Mouse (Mus musculus) ES-Bruce4 (cell line): ENCODE measurements around the gene Slc45a2. TPM values are rescaled to one million over a fixed set of nuclear protein-coding genes. Genes with fewer than 3 reads are reported as not detected.

Experiments
- H3K27ac ChIP-seq: 2 replicates; pipeline ENCODE4 v1.5.1; 2012; ENCODE audit warnings: low read length, inconsistent platforms; ENCODE audit not compliant: insufficient read depth
- H3K27me3 ChIP-seq: 2 replicates; pipeline ENCODE4 v1.6.1; 2012; ENCODE audit warnings: mild to moderate bottlenecking, low read length, inconsistent platforms; ENCODE audit not compliant: control insufficient read depth, poor library complexity, insufficient read depth, severe bottlenecking
- H3K36me3 ChIP-seq: 2 replicates; pipeline ENCODE4 v1.6.1; 2012; ENCODE audit warnings: inconsistent platforms, mild to moderate bottlenecking, low read length, moderate library complexity; ENCODE audit not compliant: control insufficient read depth, poor library complexity, insufficient read depth, severe bottlenecking
- H3K4me1 ChIP-seq: one replicate; pipeline ENCODE4 v1.8.1; 2011; ENCODE audit warnings: low read length; ENCODE audit not compliant: control insufficient read depth, insufficient read depth
- H3K4me3 ChIP-seq: 2 replicates; pipeline ENCODE4 v1.5.1; 2011; ENCODE audit warnings: low read depth, mild to moderate bottlenecking, low read length
- H3K9ac ChIP-seq: 2 replicates; pipeline ENCODE4 v1.6.1; 2012; ENCODE audit warnings: low read depth, mild to moderate bottlenecking, inconsistent platforms; ENCODE audit not compliant: poor library complexity, severe bottlenecking
- H3K9me3 ChIP-seq: replicated peaks from 2 replicates; pipeline ENCODE4 v1.6.1; 2012; ENCODE audit warnings: mild to moderate bottlenecking, low read length, inconsistent platforms; ENCODE audit not compliant: control insufficient read depth, poor library complexity, insufficient read depth, severe bottlenecking
- CTCF ChIP-seq: IDR thresholded peaks from one replicate; pipeline ENCODE4 v1.8.1; 2011; ENCODE audit warnings: low read depth, low read length
- EP300 ChIP-seq: IDR thresholded peaks from 2 replicates; pipeline ENCODE4 v1.6.1; 2011; ENCODE audit warnings: low read depth, low read length; ENCODE audit not compliant: insufficient read depth
- POLR2A ChIP-seq: IDR thresholded peaks from one replicate; pipeline ENCODE4 v1.8.1; 2011; ENCODE audit warnings: low read length; ENCODE audit not compliant: insufficient read depth
- polyA plus RNA-seq: library from polyadenylated mRNA; stranded (reverse); fragments of >200 nt; gene quantifications from 2 replicates; pipeline ENCODE4 v1.2.4, GENCODE M21; 2011; ENCODE audit warnings: low read depth; ENCODE audit not compliant: missing spikeins, insufficient read depth, insufficient read length

Slc45a2 gene
- polyA plus RNA-seq, 1 experiment, result not detected

DNA sequence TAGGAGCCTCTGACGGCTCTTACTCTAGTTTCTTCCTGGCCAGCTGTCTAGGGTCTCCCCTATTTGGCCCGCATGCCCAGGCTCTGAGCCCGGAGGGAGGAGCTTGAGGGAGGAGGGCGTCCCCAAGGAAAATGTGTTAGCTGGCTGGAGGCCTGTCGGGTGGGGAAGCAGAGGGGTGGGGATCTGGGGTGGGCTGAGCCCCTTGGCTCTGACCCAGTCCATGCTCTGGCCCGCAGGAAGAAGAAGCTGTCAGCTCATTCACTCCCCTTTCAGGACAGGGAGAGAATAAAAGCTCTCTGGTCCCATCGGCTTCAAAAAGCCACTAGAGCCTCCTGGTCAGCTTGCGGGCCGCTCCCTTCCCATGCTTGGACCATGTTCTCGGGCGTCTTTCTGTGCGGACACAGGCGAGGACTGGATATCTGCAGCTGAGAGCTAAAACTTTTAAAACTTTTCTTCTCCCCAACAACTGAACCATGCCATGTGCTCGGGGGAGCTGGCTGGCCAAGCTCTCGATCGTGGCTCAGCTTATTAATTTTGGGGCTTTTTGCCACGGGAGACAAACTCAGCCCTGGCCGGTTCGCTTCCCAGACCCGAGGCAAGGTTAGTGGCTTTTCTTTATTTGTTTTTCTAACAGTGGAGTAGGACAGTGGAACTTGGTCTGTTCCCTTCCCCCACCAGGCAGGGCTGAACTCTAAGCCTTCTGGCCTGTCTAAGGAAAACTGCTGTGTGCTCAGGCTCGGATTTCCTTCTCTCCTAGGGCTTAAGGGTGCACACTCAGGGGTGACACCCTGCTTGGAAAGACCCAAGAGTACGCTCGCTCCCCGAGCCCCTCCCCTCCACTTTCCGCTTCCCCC lies 64.3 kb downstream of the Slc45a2 start, which contains the start of gene Adamts12:
Gene Adamts12, plus strand, starts transcription at position 233 of the 854 bp plus-strand sequence.
- H3K27me3 ChIP-seq, result no peaks in the 10 kb centered on the region
- TF ChIP-seq POLR2A (no peak), CTCF (no peak), EP300 (no peak)
- no peak within 1 kb of the TSS for H3K27ac ChIP-seq
- H3K9me3 ChIP-seq, result no peaks in the 10 kb centered on the region
- H3K36me3 ChIP-seq, result no peaks in the 10 kb centered on the region
- H3K9ac ChIP-seq, result no peak within 1 kb of the TSS
- H3K4me1 ChIP-seq, result no peaks in the 10 kb centered on the region
- H3K4me3 ChIP-seq, result no peak within 1 kb of the TSS

DNA sequence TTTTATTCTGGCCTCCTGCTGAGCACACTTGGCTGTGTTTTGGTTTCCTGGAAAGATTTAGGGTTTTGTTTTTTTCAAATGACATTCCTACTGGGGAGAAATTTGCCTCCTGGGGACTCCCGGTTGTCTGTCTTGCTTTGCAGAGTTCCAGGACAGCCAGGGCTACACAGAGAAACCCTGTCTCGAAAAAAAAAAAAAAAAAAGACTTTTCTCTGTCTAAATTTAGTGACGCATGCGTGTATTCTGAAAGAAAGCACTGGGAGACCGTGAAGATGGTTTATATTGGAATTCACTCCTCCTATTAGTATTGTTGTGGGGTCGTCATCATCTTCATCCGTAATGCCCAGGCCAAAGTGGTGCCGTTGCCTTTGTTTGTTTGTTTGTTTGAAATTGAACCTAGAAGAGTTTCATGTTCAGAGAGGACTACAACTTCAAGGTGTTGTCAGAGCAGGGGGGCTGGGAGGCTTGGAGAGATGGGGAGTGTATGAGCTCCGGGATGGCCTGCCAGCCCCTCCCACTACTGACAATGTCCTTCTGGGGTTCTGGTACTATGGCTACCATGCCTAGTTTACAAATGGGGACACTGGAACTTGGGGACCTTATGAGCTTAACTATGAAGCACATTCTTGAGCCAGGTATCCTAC lies 65.1 kb downstream of the Slc45a2 start:
- Histone ChIP-seq H3K4me1 (no peaks in the 10 kb centered on the region), H3K27ac (no peak overlapping the region), H3K4me3 (no peak overlapping the region), H3K9me3 (no peaks in the 10 kb centered on the region), H3K9ac (no peak overlapping the region), H3K27me3 (no peaks in the 10 kb centered on the region), H3K36me3 (no peaks in the 10 kb centered on the region)
- TF ChIP-seq POLR2A, result no peak
- no peak for TF ChIP-seq EP300
- no peak for TF ChIP-seq CTCF

DNA sequence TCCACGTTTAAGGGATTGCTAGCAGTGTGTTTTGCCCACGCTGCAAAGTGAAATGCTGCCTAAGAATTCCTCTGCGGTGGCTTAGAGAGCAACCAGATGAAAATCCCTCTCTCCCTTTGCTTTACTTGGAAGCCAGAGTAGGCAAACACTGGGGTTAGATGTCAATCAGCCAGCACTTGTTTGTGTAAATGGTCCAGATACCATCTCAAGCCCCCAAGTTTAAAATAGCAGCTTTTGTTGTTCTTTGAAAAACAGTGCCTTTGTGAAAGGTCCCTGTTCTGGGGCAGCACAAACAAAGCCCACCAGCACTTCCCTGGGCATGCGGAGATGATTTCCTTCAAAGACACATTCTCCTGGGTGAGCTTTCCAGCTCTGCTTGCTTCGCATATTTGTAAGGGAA lies 65.8 kb downstream of the Slc45a2 start:
- no peak for TF ChIP-seq EP300
- TF ChIP-seq CTCF, result no peak
- no peak for TF ChIP-seq POLR2A
- H3K27me3 ChIP-seq, result no peaks in the 10 kb centered on the region
- H3K27ac ChIP-seq, result no peak overlapping the region
- no peaks in the 10 kb centered on the region for H3K4me1 ChIP-seq
- H3K9ac ChIP-seq, result no peak overlapping the region
- no peak overlapping the region for H3K4me3 ChIP-seq
- no peaks in the 10 kb centered on the region for H3K9me3 ChIP-seq
- H3K36me3 ChIP-seq, result no peaks in the 10 kb centered on the region

DNA sequence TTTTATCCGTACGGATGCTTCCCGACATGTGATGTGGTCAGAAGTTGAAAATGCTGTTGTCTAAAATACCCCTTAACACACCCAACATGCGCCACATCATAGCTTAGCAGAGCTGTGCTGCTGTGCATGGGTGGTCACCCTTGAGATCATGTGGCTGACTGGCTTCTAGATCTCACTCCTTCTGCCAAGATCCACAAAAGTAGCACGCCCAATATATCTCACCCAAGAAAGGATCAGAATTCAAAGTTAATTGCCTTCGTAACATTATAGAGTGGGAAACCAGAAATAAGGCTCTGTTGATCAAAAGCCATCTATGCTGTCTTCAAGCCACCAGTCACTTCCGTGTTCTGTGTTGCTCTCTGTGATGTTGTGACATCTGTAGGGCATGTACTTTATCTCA lies 67.4 kb downstream of the Slc45a2 start:
- H3K27ac ChIP-seq, result no peak overlapping the region
- H3K36me3 ChIP-seq, result no peaks in the 10 kb centered on the region
- H3K9me3 ChIP-seq, result no peaks in the 10 kb centered on the region
- H3K4me3 ChIP-seq, result no peak overlapping the region
- H3K4me1 ChIP-seq, result no peaks in the 10 kb centered on the region
- H3K9ac ChIP-seq, result no peak overlapping the region
- H3K27me3 ChIP-seq, result no peaks in the 10 kb centered on the region
- no peak for TF ChIP-seq POLR2A
- TF ChIP-seq CTCF, result no peak
- no peak for TF ChIP-seq EP300

DNA sequence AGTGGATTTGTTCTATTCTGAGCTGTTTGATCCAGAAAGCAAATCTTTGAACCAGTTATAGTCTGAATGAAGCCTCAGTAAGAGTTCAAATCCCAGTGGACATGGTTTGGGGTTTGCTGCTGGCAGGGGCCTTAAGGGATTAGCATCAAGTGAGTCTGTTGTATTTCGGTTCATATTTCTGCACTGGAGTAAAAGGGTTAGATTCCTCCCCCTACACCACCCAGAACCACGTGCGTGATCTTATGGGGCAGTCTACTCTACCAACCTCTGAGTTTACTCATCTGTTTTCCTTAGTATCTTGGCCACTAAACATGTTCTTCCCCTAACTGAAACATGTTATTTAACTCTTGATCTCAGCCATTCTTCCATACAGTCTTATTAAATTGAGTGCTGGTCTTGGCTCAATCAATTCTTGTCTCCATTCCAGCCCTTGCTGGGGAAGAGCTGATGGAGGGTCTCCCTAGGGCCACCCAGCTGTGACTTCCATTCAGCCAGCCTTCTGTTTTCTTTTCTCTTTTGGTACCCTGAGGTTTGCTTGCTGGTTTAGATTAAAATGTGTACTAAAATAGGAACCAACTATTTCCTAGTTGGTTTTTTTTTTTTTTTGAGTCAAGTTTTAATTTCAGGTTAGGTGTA lies 75.3 kb downstream of the Slc45a2 start:
- Histone ChIP-seq H3K9me3 (no peaks in the 10 kb centered on the region), H3K27me3 (no peaks in the 10 kb centered on the region), H3K9ac (no peak overlapping the region), H3K27ac (no peak overlapping the region), H3K36me3 (no peaks in the 10 kb centered on the region), H3K4me3 (no peak overlapping the region), H3K4me1 (no peaks in the 10 kb centered on the region)
- TF ChIP-seq CTCF, result no peak
- TF ChIP-seq EP300, result no peak
- no peak for TF ChIP-seq POLR2A

Other genes starting within 250 kb of the Slc45a2 start
- not detected in 2 replicates for gene C1qtnf3, start 48.4 kb upstream of the Slc45a2 start, polyA plus RNA-seq
- gene Amacr, start 19.0 kb upstream of the Slc45a2 start, polyA plus RNA-seq, result 11.8 and 15.0 TPM in 2 replicates
- not detected in 2 replicates for gene Rxfp3, start 37.3 kb downstream of the Slc45a2 start, polyA plus RNA-seq
- 0.93 and 1.0 TPM in 2 replicates for gene Adamts12, start 64.1 kb downstream of the Slc45a2 start, polyA plus RNA-seq